Mouse (Mus musculus) hindbrain, embryonic 13.5 days (tissue): ENCODE measurements around the gene Mad2l2. TPM values are rescaled to one million over a fixed set of nuclear protein-coding genes. Genes with fewer than 3 reads are reported as not detected.

ENCODE experiments used
- ATAC-seq: fragments of 200-750 bp; cut with Nextera tagmentation; 2 replicates; pipeline ENCODE4 v1.8.0; 2017; ENCODE audit warnings: moderate TSS enrichment; ENCODE audit not compliant: low FRiP score
- H3K27ac ChIP-seq: fragments of 300-500 bp; sonication (generic); 2 replicates; pipeline ENCODE4 v1.5.1; 2015; ENCODE audit warnings: inconsistent platforms, mild to moderate bottlenecking, moderate library complexity
- H3K27me3 ChIP-seq: fragments of 300-500 bp; sonication (generic); 2 replicates; pipeline ENCODE4 v1.6.1; 2015; ENCODE audit warnings: mild to moderate bottlenecking, inconsistent platforms
- H3K36me3 ChIP-seq: fragments of 300-500 bp; sonication (generic); 2 replicates; pipeline ENCODE4 v1.6.1; 2015; ENCODE audit warnings: mild to moderate bottlenecking, inconsistent platforms
- H3K4me1 ChIP-seq: fragments of 300-500 bp; sonication (generic); replicated peaks from 2 replicates; pipeline ENCODE4 v1.6.1; 2015; ENCODE audit warnings: inconsistent platforms
- H3K4me2 ChIP-seq: fragments of 300-500 bp; sonication (generic); 2 replicates; pipeline ENCODE4 v1.6.1; 2015; ENCODE audit warnings: inconsistent platforms, mild to moderate bottlenecking, moderate library complexity
- H3K4me3 ChIP-seq: fragments of 300-500 bp; sonication (generic); 2 replicates; pipeline ENCODE4 v1.5.1; 2015; ENCODE audit warnings: mild to moderate bottlenecking, inconsistent platforms
- H3K9ac ChIP-seq: fragments of 300-500 bp; sonication (generic); 2 replicates; pipeline ENCODE4 v1.6.1; 2015; ENCODE audit warnings: mild to moderate bottlenecking, inconsistent platforms
- H3K9me3 ChIP-seq: fragments of 300-500 bp; sonication (generic); 2 replicates; pipeline ENCODE4 v1.6.1; 2016; ENCODE audit warnings: inconsistent platforms
- WGBS: fragments of 180-500 bp; shearing (Covaris S2); methylation state at CpG from one replicate; pipeline ENCODE4 v1.1.7; 2015; 5-methylcytosine and 5-hydroxymethylcytosine counted together
- polyA plus RNA-seq: library from polyadenylated mRNA; unstranded; fragments of >200 nt; fragmentation: Nextera tagmentation; extraction: Ambion mirVana; gene quantifications from 2 replicates; pipeline ENCODE4 v1.2.1, GENCODE M21; 2015

Mad2l2 gene
- polyA plus RNA-seq: 118 and 127 TPM in 2 replicates

GRCm38 (mm10) chr4:148130133-148130532 lies at the start of gene Mad2l2:
Gene Mad2l2 (plus strand): TSS chr4:148130384.
- peak within 1 kb of the TSS; percentile 71 for H3K4me2 ChIP-seq
- no peaks in the 10 kb centered on the region for H3K9me3 ChIP-seq
- peak within 1 kb of the TSS; percentile 99 for H3K27ac ChIP-seq
- peak; percentile 6; the same call in 1 of the 2 replicates for ATAC-seq
- H3K27me3 ChIP-seq: 0 out of 2 replicates have a peak, but pooled peaks cover 6% of the 10 kb centered on the region
- peaks cover 5% of the 10 kb centered on the region; the same call in 1 of the 2 replicates for H3K36me3 ChIP-seq
- 1% methylated on average over 18 of the region's 18 CpGs for WGBS
- peak within 1 kb of the TSS; percentile 85 for H3K4me3 ChIP-seq
- peaks cover 77% of the 10 kb centered on the region for H3K4me1 ChIP-seq
- H3K9ac ChIP-seq: peak within 1 kb of the TSS; percentile 99

DNA sequence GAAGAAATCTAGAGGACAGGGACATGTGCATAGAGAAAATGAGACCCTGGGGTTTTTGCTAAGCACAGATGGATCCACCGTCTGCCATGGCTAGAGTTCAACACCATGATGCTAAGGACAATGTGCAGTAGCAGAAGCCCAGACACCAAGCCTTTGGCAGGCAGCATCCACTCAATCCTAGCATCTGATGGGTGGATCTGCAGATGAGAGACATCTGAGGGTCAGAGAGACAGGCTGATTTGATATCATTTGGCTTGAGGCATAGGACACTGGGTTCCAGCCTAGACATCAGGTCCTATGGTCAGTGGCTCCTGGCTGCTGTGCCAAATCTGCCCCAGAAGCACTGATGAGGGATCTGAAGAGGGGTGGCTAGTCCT lies 49.6 kb upstream of the Mad2l2 start:
- Histone ChIP-seq H3K36me3 (no peaks in the 10 kb centered on the region), H3K27ac (no peak overlapping the region), H3K4me1 (peaks cover 17% of the 10 kb centered on the region), H3K27me3 (no peaks in the 10 kb centered on the region), H3K9me3 (no peaks in the 10 kb centered on the region), H3K4me3 (no peak overlapping the region), H3K9ac (no peak overlapping the region), H3K4me2 (no peak overlapping the region)
- no peak for ATAC-seq
- WGBS: 91% methylated on average over 1 of the region's 1 CpGs

- Histone ChIP-seq H3K4me1 (peaks cover 22% of the 10 kb centered on the region), H3K4me2 (no peak overlapping the region), H3K9ac (no peak overlapping the region), H3K27ac (no peak overlapping the region), H3K9me3 (no peaks in the 10 kb centered on the region), H3K4me3 (no peak overlapping the region), H3K27me3 (no peaks in the 10 kb centered on the region), H3K36me3 (no peaks in the 10 kb centered on the region)
- 96% methylated on average over 10 of the region's 10 CpGs for WGBS
- no peak for ATAC-seq
These were observed 49.0 kb upstream of the Mad2l2 start for GRCm38 (mm10) chr4:148081201-148081600.

DNA sequence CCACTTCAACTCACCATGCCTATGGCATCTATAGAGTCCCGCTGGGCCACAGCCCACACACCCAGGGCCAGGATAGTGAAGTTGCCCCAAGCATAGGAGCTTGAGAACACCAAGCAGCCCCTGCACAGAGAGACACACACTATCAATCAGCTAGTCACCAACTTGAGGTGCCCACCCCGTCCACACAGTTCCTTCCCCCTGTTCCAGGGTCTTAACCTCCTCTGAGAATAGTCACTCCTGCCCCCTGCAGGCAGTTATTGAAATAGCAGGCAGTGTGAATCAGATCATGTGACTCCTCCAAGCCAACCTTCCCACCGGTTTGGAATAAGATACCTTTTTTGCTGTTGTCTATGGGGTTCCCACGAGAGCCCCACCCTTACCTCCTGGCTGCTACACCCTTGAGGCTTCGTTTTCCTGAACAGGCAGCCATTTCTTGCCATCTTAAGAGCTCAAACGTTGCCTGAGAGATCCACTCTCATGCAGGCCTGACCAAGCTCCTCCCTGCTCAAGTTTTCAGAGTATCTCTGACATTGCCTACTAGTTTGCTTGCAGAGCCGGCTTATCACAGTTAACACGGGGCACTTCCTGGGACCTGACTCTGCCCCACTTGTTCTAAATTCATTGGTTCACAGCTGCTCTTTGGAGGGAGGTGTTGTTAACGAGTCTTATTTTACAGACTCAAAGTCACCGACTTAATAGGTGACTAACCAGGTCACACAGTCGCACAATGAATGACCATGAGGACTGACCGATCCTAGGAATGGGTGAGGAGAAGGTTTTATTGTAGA lies 47.7 kb upstream of the Mad2l2 start:
- no peaks in the 10 kb centered on the region for H3K36me3 ChIP-seq
- WGBS: 53% methylated on average over 12 of the region's 12 CpGs
- H3K27me3 ChIP-seq: no peaks in the 10 kb centered on the region
- H3K4me3 ChIP-seq: no peak overlapping the region
- H3K27ac ChIP-seq: no peak overlapping the region
- ATAC-seq: no peak
- no peak overlapping the region for H3K4me2 ChIP-seq
- no peaks in the 10 kb centered on the region for H3K9me3 ChIP-seq
- no peak overlapping the region for H3K9ac ChIP-seq
- H3K4me1 ChIP-seq: peaks cover 33% of the 10 kb centered on the region

DNA sequence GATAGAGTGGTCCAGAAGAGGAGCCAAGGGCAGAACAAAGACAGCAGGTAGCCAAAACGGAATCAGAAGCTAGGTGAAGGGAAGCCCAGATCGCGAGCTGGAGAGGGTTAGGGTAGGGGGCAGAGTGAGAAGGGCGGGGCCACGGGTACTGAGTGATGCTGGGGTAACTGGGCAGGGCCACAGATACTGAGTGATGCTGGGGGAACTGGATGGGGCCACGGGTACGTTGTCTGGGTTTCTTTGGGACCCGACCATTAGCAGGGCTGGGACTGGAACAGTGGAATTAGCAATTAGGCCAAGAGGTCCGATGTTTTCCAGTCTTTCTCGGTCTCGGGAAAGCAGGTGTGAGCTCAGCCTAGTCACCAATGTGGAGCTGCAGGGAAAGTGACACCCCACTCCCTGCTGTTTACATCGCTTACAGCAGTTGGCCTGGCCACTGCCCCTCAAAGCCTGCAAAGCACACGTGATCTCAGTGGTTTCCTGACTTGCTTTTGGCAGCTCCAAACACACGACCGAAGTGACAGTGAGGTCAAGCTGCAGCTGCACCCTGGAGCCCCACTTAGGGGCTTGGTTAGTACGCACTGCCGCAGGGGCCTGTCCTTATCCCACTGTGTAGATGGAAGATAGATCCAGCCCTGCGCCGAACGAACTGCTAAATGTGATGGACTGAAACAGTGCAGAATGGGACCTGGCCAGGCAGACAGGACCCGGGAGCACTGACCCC lies 46.8 kb upstream of the Mad2l2 start:
- Histone ChIP-seq H3K9me3 (no peaks in the 10 kb centered on the region), H3K36me3 (no peaks in the 10 kb centered on the region), H3K27ac (no peak overlapping the region), H3K4me3 (no peak overlapping the region), H3K27me3 (no peaks in the 10 kb centered on the region), H3K9ac (no peak overlapping the region), H3K4me2 (no peak overlapping the region), H3K4me1 (peaks cover 41% of the 10 kb centered on the region)
- no peak for ATAC-seq
- 56% methylated on average over 21 of the region's 21 CpGs for WGBS

GRCm38 (mm10) chr4:148084261-148084714 lies 45.9 kb upstream of the Mad2l2 start:
- Histone ChIP-seq H3K4me2 (no peak overlapping the region), H3K9ac (no peak overlapping the region), H3K27me3 (no peaks in the 10 kb centered on the region), H3K27ac (no peak overlapping the region), H3K4me3 (no peak overlapping the region), H3K4me1 (peaks cover 49% of the 10 kb centered on the region), H3K36me3 (no peaks in the 10 kb centered on the region), H3K9me3 (no peaks in the 10 kb centered on the region)
- WGBS: 13% methylated on average over 8 of the region's 8 CpGs
- ATAC-seq: no peak

GRCm38 (mm10) chr4:148085131-148085906 lies 44.9 kb upstream of the Mad2l2 start:
- H3K36me3 ChIP-seq: no peaks in the 10 kb centered on the region
- H3K9me3 ChIP-seq: no peaks in the 10 kb centered on the region
- no peaks in the 10 kb centered on the region for H3K27me3 ChIP-seq
- H3K9ac ChIP-seq: no peak overlapping the region
- no peak overlapping the region for H3K27ac ChIP-seq
- 41% methylated on average over 10 of the region's 10 CpGs for WGBS
- H3K4me3 ChIP-seq: no peak overlapping the region
- no peak overlapping the region for H3K4me2 ChIP-seq
- no peak for ATAC-seq
- peaks cover 50% of the 10 kb centered on the region for H3K4me1 ChIP-seq

DNA sequence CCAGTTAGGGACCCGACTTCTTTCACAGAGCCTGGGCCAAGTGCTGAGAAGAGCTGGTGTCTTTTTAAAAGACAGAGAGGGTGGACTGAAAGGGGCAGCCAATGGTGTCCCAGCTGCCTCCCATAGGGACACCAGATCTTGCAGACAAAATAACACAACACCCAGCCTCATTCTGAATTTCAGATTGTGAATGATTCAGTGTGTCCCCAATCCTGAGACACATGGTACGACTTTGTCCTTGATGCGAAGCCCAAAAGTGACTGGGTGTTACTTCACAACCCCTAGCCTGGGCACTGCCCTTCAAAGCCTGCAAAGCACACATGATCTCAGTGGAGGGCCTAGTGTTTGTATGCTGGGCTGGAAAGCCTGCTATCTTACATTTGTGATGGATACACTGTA lies 44.3 kb upstream of the Mad2l2 start:
- Histone ChIP-seq H3K36me3 (no peaks in the 10 kb centered on the region), H3K27me3 (no peaks in the 10 kb centered on the region), H3K9ac (no peak overlapping the region), H3K4me2 (no peak overlapping the region), H3K4me3 (no peak overlapping the region), H3K4me1 (peaks cover 50% of the 10 kb centered on the region), H3K9me3 (no peaks in the 10 kb centered on the region), H3K27ac (no peak overlapping the region)
- ATAC-seq: no peak
- WGBS: 70% methylated on average over 3 of the region's 3 CpGs

DNA sequence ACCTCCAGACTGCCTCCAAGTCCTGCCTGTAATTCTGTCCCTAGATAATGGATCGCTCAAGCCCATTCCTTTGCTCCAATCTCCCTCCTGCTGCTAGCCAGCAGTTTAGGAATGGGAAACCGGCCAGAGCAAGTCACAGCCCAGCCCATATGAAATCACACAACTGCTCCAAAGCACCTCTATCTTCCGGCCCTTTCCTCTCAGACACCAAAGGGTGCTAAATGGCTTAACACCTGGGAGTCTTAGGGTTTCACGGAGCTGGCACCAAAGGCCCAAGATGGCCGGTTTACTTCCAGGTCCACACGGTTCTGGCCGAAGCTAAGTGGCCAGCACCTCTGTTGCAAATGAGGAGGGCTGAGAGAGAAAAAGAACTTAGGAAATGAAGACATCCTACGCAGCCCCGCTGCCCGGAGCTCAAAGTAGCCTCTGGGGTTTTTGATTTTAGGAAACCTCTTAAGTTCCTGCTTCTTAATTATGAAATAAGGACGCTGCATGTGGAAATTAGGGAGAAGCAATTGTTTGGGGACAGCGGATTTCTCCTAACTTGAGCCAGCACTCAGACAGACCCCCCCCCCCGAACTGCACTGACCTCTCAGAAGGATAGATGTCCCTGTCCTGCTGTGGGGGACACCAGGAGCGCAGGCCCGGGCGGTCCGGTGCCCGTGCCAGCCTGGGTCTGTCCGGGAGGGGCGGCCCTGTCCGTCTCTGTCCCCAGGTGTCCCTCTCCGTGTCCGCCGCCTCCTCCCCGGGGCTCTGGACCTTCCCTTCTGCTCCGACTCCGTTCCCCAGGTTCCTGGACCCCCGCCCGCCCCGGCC lies 42.9 kb upstream of the Mad2l2 start:
- WGBS: 1% methylated on average over 26 of the region's 30 CpGs
- Histone ChIP-seq H3K9ac (peak overlapping the region; percentile 78), H3K9me3 (no peaks in the 10 kb centered on the region), H3K36me3 (no peaks in the 10 kb centered on the region), H3K27ac (peak overlapping the region; percentile 41; the same call in 1 of the 2 replicates), H3K4me1 (peaks cover 50% of the 10 kb centered on the region), H3K4me3 (peak overlapping the region; percentile 56), H3K4me2 (peak overlapping the region; percentile 76), H3K27me3 (no peaks in the 10 kb centered on the region)
- peak; percentile 55 for ATAC-seq

DNA sequence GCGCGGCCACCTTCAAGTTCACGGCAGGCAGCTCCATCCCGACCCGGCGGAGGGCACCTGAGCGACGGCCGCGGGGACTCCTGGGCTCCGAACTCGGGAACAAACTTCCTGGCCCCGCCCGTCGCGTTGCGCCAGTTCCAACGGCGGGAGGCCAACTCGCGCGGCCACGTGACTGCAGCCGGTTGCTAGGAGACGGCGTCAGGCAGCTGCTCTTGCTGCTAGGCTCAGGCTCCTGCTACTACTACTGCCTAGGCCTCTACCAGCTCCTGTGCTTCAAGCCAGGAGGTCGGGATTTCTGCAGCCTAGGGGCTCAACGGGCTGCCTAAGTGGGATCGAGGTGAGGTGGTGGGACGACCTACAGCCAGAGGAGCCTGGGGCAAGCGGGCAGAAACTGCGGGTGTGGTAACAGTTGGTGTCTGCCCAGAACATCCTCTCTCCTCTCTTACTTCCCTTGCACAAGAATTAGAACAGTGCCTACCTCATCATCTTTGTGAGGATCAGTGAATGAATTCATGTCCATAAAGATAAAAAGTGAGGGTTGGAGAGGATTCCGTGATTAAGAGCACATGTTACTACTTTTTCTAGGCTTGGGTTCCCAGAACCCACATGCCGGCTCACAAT lies 42.2 kb upstream of the Mad2l2 start, which contains the start of gene Agtrap:
Gene Agtrap (minus strand): TSS at position 125 of the 621 bp plus-strand sequence.
- H3K9me3 ChIP-seq: no peaks in the 10 kb centered on the region
- WGBS: 6% methylated on average over 34 of the region's 34 CpGs
- H3K4me1 ChIP-seq: peaks cover 50% of the 10 kb centered on the region
- ATAC-seq: peak; percentile 89
- H3K27ac ChIP-seq: peak within 1 kb of the TSS; percentile 70
- H3K4me2 ChIP-seq: peak within 1 kb of the TSS; percentile 76
- H3K27me3 ChIP-seq: no peaks in the 10 kb centered on the region
- H3K36me3 ChIP-seq: no peaks in the 10 kb centered on the region
- peak within 1 kb of the TSS; percentile 56 for H3K4me3 ChIP-seq
- peak within 1 kb of the TSS; percentile 78 for H3K9ac ChIP-seq

GRCm38 (mm10) chr4:148089166-148089565 lies 41.0 kb upstream of the Mad2l2 start:
- no peaks in the 10 kb centered on the region for H3K27me3 ChIP-seq
- peaks cover 42% of the 10 kb centered on the region for H3K4me1 ChIP-seq
- H3K9ac ChIP-seq: no peak overlapping the region
- no peak overlapping the region for H3K4me3 ChIP-seq
- H3K36me3 ChIP-seq: no peaks in the 10 kb centered on the region
- no peak overlapping the region for H3K4me2 ChIP-seq
- no peak for ATAC-seq
- H3K27ac ChIP-seq: no peak overlapping the region
- H3K9me3 ChIP-seq: no peaks in the 10 kb centered on the region
- WGBS: 52% methylated on average over 4 of the region's 4 CpGs
